Mouse (Mus musculus) bone marrow, adult 2 months (tissue): ENCODE data around the gene Sst.
"Not testable (repeated sequence)": the region's sequence is repeated elsewhere in the genome, so short reads cannot be mapped to it uniquely, and the experiment has no call there.

Experiments
- CTCF ChIP-seq: fragments of 200-500 bp; IDR thresholded peaks from 2 replicates; pipeline ENCODE4 v1.5.1; 2011; ENCODE audit warnings: low read length, control low read depth; ENCODE audit not compliant: control insufficient read depth, insufficient read depth
- POLR2A ChIP-seq: fragments of 200-500 bp; IDR thresholded peaks from 2 replicates; pipeline ENCODE4 v1.6.1; 2011; ENCODE audit warnings: low read depth, mild to moderate bottlenecking, control low read depth, low read length, borderline replicate concordance; ENCODE audit not compliant: control insufficient read depth

GRCm38 (mm10) chr16:23908076-23909014 is 17.6 kb upstream of the Sst start:
- TF ChIP-seq POLR2A, CTCF: not testable (repeated sequence)
